In genomic region chr13:84752491-84752820, GRCm38 (mm10) we compare ENCODE assay signal across 21 mouse cellular contexts.
A peak's percentile ranks its signal among the peaks of the same experiment; 100 is the strongest.
DNase-seq lines count a peak whose midpoint lies in the region; ATAC-seq and TF ChIP-seq lines count a peak whose summit lies in the region.
"Had no signal": no experiment of that assay in that cellular context is flagged by ENCODE, and none has a peak within 500 bp of the region (broad histone marks: within the 10 kb centered on the region; RNA-seq: fewer than 3 reads in every experiment).

No protein-coding gene starts in this region.

- no peak overlapping the region for H3K4me3 ChIP-seq in layer of hippocampus, adult 2 months
- no peak overlapping the region for H3K4me3 ChIP-seq in forebrain, embryonic 15.5 days
- H3K4me3 ChIP-seq: gastrocnemius, adult 2 months; heart, embryonic 10.5 days; hindbrain, embryonic 15.5 days; intestine, embryonic 15.5 days; limb, embryonic 13.5 days; liver, embryonic 13.5 days; myocyte had no signal

- no peaks in the 10 kb centered on the region for H3K27me3 ChIP-seq in forebrain, embryonic 15.5 days
- H3K27me3 ChIP-seq: hindbrain, embryonic 15.5 days; intestine, embryonic 15.5 days; limb, embryonic 13.5 days; liver, embryonic 13.5 days had no signal

- H3K27ac ChIP-seq in layer of hippocampus, adult 2 months = peak overlapping the region; percentile 98
- peak overlapping the region; percentile 94 for H3K27ac ChIP-seq in forebrain, embryonic 15.5 days (replicated peaks)
- H3K27ac ChIP-seq: gastrocnemius, adult 2 months; heart, embryonic 10.5 days; hindbrain, embryonic 15.5 days; intestine, embryonic 15.5 days; limb, embryonic 13.5 days; liver, embryonic 13.5 days had no signal

- WGBS in forebrain, embryonic 15.5 days = 23% methylated on average over 4 of the region's 4 CpGs

- H3K9me3 ChIP-seq in forebrain, embryonic 15.5 days = no peaks in the 10 kb centered on the region
- H3K9me3 ChIP-seq: heart, embryonic 10.5 days; hindbrain, embryonic 15.5 days; intestine, embryonic 15.5 days; limb, embryonic 13.5 days; liver, embryonic 13.5 days had no signal

- no peak overlapping the region for H3K4me2 ChIP-seq in forebrain, embryonic 15.5 days (replicated peaks)
- H3K4me2 ChIP-seq: hindbrain, embryonic 15.5 days; intestine, embryonic 15.5 days; limb, embryonic 13.5 days; liver, embryonic 13.5 days; lung, embryonic 14.5 days had no signal

- peak; percentile 54 for ATAC-seq in forebrain, embryonic 15.5 days (replicated peaks)
- ATAC-seq: intestine, embryonic 15.5 days had no signal

- H3K36me3 ChIP-seq in forebrain, embryonic 15.5 days = no peaks in the 10 kb centered on the region
- H3K36me3 ChIP-seq: heart, embryonic 10.5 days; hindbrain, embryonic 15.5 days; intestine, embryonic 15.5 days; limb, embryonic 13.5 days; liver, embryonic 13.5 days had no signal

- no peak for DNase-seq in layer of hippocampus, adult 2 months (ENCODE audit: low spot score in 2 of 2)
- DNase-seq in layer of hippocampus, adult 18-20 months (ENCODE audit: low spot score in 2 of 2) = no peak
- peak; percentile 10 for DNase-seq in R1 (ENCODE audit: low read depth, low spot score)
- peak; percentile 31 to 33 for DNase-seq in cerebellum, postnatal 25 days
- DNase-seq in spleen, postnatal 10 days (ENCODE audit: low spot score in 2 of 2) = no peak
- no peak for DNase-seq in embryo, embryonic 9.5 days (ENCODE audit: extremely low spot score)
- DNase-seq: adrenal gland, adult 8-10 months; gastrocnemius, adult 2 months; heart, postnatal 10 days; kidney, postnatal 4 days; liver, embryonic 13.5 days; lung, embryonic 14.5 days; lung, postnatal 36 days; right cerebral cortex, postnatal 4 days; thymus, postnatal 25 days had no signal

- no peak for TF ChIP-seq CTCF in layer of hippocampus, adult 2 months (conservative IDR thresholded peaks at IDR 0.05)

- H3K9ac ChIP-seq in forebrain, embryonic 15.5 days (replicated peaks) = no peak overlapping the region
- H3K9ac ChIP-seq: hindbrain, embryonic 15.5 days; intestine, embryonic 15.5 days; limb, embryonic 13.5 days; liver, embryonic 13.5 days; lung, embryonic 14.5 days had no signal

- peaks cover 30% of the 10 kb centered on the region for H3K4me1 ChIP-seq in forebrain, embryonic 15.5 days
- H3K4me1 ChIP-seq: heart, embryonic 10.5 days; intestine, embryonic 15.5 days; limb, embryonic 13.5 days; liver, embryonic 13.5 days had no signal

Comparison
In these comparisons a context has a peak if more than half of its experiments do, and no peak if none do; other contexts are left out.
1. DNase-seq: peak in R1 (single experiment) and cerebellum, postnatal 25 days (2 of 2); none in layer of hippocampus, adult 2 months (0 of 2), layer of hippocampus, adult 18-20 months (0 of 2), spleen, postnatal 10 days (0 of 2) and embryo, embryonic 9.5 days (single experiment).